Mouse (Mus musculus) cerebellum, adult 2 months (tissue): ENCODE results near the gene Sar1a.

Experiments
- CTCF ChIP-seq: fragments of 200-500 bp; IDR thresholded peaks from 2 replicates; pipeline ENCODE4 v1.5.1; 2011; ENCODE audit warnings: low read depth, mild to moderate bottlenecking, control low read depth, low read length, moderate library complexity, borderline replicate concordance; ENCODE audit not compliant: insufficient read depth
- POLR2A ChIP-seq: fragments of 200-500 bp; IDR thresholded peaks from 2 replicates; pipeline ENCODE4 v1.6.1; 2011; ENCODE audit warnings: low read length, control low read depth, borderline replicate concordance; ENCODE audit not compliant: insufficient read depth

DNA sequence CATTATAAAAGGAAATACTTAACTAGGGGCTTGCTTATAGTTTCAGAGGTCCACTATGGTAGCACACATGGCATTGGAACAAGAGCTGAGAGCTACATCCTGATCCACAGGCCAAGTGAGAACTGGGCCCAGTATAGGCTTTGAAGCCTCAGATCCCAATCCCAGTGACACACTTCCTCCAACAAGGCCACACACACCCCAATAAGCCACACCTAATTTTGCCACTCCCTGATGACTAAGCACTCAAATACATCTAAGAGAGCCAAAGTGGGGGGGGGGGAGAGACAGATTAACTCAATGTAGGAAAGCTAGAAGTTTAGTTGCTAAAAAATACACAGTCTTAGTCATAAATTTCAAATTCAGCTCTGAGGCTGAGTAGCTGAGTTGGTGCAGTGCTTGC is 10.2 kb upstream of the Sar1a start:
- no peak for TF ChIP-seq POLR2A
- no peak for TF ChIP-seq CTCF
